Mouse (Mus musculus) lung, embryonic 16.5 days (tissue): Measurements from ENCODE around the gene Plcb3. TPM values are rescaled to one million over a fixed set of nuclear protein-coding genes. Genes with fewer than 3 reads are reported as not detected.
A peak's percentile ranks its signal among the peaks of the same experiment; 100 is the strongest.

ENCODE experiments used
- ATAC-seq: fragments of 200-750 bp; cut with Nextera tagmentation; 2 replicates; pipeline ENCODE4 v1.8.0; 2017; ENCODE audit warnings: low read depth, mild to moderate bottlenecking, moderate library complexity
- H3K27ac ChIP-seq: fragments of 300-500 bp; sonication (generic); 2 replicates; pipeline ENCODE4 v1.5.1; 2014; ENCODE audit warnings: mild to moderate bottlenecking, control low read depth, low read length
- H3K27me3 ChIP-seq: fragments of 300-500 bp; sonication (generic); 2 replicates; pipeline ENCODE4 v1.6.1; 2014; ENCODE audit warnings: low read depth, low read length, mixed read lengths; ENCODE audit not compliant: control insufficient read depth, insufficient read depth
- H3K36me3 ChIP-seq: fragments of 300-500 bp; sonication (generic); 2 replicates; pipeline ENCODE4 v1.6.1; 2014; ENCODE audit warnings: low read length; ENCODE audit not compliant: control insufficient read depth, insufficient read depth
- H3K4me1 ChIP-seq: fragments of 300-500 bp; sonication (generic); replicated peaks from 2 replicates; pipeline ENCODE4 v1.6.1; 2014; ENCODE audit warnings: low read length, mixed read lengths; ENCODE audit not compliant: control insufficient read depth, insufficient read depth
- H3K4me2 ChIP-seq: fragments of 300-500 bp; sonication (generic); 2 replicates; pipeline ENCODE4 v1.6.1; 2014; ENCODE audit warnings: low read depth, low read length, control low read depth
- H3K4me3 ChIP-seq: fragments of 300-500 bp; sonication (generic); 2 replicates; pipeline ENCODE4 v1.5.1; 2014; ENCODE audit warnings: mild to moderate bottlenecking, low read length, control low read depth
- H3K9ac ChIP-seq: fragments of 300-500 bp; sonication (generic); 2 replicates; pipeline ENCODE4 v1.6.1; 2014; ENCODE audit warnings: low read length, control low read depth
- H3K9me3 ChIP-seq: fragments of 300-500 bp; sonication (generic); 2 replicates; pipeline ENCODE4 v1.6.1; 2016; ENCODE audit warnings: low read length; ENCODE audit not compliant: control insufficient read depth
- WGBS: fragments of 180-500 bp; shearing (Covaris S2); extraction: QIAGEN DNeasy Blood & Tissue Kit; methylation state at CpG from one replicate; pipeline ENCODE4 v1.1.7; 2014; 5-methylcytosine and 5-hydroxymethylcytosine counted together
- polyA plus RNA-seq: library from polyadenylated mRNA; unstranded; fragments of >200 nt; fragmentation: Nextera tagmentation; extraction: Ambion mirVana; gene quantifications from 2 replicates; pipeline ENCODE4 v1.2.1, GENCODE M21; 2015

Gene Plcb3
- polyA plus RNA-seq, 1 experiment from 2014 or later = 49.1 TPM

GRCm38 (mm10) chr19:6947742-6948141, 28.5 kb downstream of the Plcb3 start:
- H3K9ac ChIP-seq = no peak overlapping the region
- H3K9me3 ChIP-seq = no peaks in the 10 kb centered on the region
- no peak overlapping the region for H3K27ac ChIP-seq
- no peaks in the 10 kb centered on the region for H3K27me3 ChIP-seq
- WGBS = 51% methylated on average over 4 of the region's 4 CpGs
- H3K36me3 ChIP-seq = no peaks in the 10 kb centered on the region
- H3K4me3 ChIP-seq = no peak overlapping the region
- H3K4me1 ChIP-seq = peaks cover 18% of the 10 kb centered on the region
- no peak overlapping the region for H3K4me2 ChIP-seq
- ATAC-seq = no peak

DNA sequence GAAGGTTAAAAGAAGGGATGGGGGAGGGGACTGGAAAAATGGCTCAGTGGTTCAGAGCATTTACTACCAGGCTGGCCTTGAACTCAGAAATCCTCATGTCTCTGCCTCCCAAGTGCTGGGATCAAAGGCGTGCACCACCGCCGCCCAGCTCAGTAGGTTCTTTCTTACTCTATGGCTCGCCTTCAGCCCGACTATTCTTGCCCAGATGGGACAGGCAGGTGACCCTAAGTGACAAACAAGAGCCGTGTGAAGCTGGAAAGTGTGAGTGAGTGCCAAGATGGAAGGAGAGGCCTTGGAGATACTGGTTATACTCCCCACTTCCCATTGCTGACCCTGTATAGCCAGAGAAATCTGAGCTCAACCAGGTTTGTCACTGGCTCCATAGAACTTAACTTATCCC, 32.6 kb downstream of the Plcb3 start:
- H3K9me3 ChIP-seq = no peaks in the 10 kb centered on the region
- H3K4me3 ChIP-seq = no peak overlapping the region
- peaks cover 14% of the 10 kb centered on the region for H3K4me1 ChIP-seq
- ATAC-seq = no peak
- no peak overlapping the region for H3K4me2 ChIP-seq
- H3K27ac ChIP-seq = no peak overlapping the region
- H3K36me3 ChIP-seq = no peaks in the 10 kb centered on the region
- no peaks in the 10 kb centered on the region for H3K27me3 ChIP-seq
- H3K9ac ChIP-seq = no peak overlapping the region
- WGBS = 94% methylated on average over 6 of the region's 6 CpGs

DNA sequence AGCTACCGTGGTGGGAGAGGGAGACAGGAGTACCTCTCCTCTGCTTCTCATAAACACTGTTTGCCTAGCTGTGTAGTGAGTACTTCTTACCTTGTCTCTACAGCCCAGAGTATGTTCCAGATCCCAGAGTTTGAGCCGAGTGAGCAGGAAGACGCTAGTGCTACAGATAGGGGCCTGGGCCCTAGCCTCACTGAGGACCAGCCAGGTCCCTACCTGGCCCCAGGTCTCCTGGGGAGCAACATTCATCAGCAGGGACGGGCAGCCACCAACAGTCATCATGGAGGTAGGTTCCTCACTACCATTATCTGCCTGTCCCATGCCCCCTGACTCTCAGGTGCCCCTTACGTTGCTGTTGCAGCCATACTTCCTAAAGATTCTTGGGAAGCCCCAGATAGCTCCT, 33.5 kb downstream of the Plcb3 start:
- WGBS = 29% methylated on average over 5 of the region's 5 CpGs
- Histone ChIP-seq H3K4me1 (peaks cover 14% of the 10 kb centered on the region), H3K9ac (peak overlapping the region; percentile 98), H3K4me2 (peak overlapping the region; percentile 99), H3K27me3 (no peaks in the 10 kb centered on the region), H3K36me3 (no peaks in the 10 kb centered on the region), H3K27ac (peak overlapping the region; percentile 98), H3K4me3 (peak overlapping the region; percentile 95), H3K9me3 (no peaks in the 10 kb centered on the region)
- no peak; the same call in 1 of the 2 replicates for ATAC-seq

DNA sequence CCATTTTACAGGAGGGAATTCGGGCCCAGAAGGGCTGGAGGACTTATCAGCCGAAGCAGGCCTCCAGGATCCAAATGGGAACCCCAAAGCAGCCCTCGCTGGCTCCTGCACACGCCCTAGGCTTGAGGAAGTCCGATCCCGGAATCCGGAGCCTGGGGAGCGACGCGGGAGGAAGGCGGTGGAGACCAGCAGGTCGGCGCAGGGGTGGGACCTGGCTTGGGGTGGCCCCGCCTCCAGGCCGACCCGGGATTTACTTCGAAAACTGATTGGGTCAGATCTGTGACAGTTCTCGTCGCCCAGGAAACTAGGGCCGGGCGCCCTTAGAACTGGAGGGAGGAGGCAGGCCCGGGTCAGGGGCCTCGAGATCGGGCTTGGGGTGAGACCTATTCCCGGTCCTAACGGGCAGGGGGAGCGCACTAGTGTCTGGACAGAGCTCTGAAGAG, 34.0 kb downstream of the Plcb3 start, which contains the start of gene Gpr137:
Gpr137 (minus strand) TSS at position 232 of the 443 bp plus-strand sequence.
- H3K27ac ChIP-seq = peak within 1 kb of the TSS; percentile 98
- H3K9me3 ChIP-seq = no peaks in the 10 kb centered on the region
- peak within 1 kb of the TSS; percentile 95 for H3K4me3 ChIP-seq
- no peaks in the 10 kb centered on the region for H3K27me3 ChIP-seq
- ATAC-seq = peak; percentile 93
- WGBS = 0% methylated on average over 27 of the region's 27 CpGs
- H3K9ac ChIP-seq = peak within 1 kb of the TSS; percentile 98
- no peaks in the 10 kb centered on the region for H3K36me3 ChIP-seq
- H3K4me1 ChIP-seq = peaks cover 14% of the 10 kb centered on the region
- peak within 1 kb of the TSS; percentile 99 for H3K4me2 ChIP-seq

DNA sequence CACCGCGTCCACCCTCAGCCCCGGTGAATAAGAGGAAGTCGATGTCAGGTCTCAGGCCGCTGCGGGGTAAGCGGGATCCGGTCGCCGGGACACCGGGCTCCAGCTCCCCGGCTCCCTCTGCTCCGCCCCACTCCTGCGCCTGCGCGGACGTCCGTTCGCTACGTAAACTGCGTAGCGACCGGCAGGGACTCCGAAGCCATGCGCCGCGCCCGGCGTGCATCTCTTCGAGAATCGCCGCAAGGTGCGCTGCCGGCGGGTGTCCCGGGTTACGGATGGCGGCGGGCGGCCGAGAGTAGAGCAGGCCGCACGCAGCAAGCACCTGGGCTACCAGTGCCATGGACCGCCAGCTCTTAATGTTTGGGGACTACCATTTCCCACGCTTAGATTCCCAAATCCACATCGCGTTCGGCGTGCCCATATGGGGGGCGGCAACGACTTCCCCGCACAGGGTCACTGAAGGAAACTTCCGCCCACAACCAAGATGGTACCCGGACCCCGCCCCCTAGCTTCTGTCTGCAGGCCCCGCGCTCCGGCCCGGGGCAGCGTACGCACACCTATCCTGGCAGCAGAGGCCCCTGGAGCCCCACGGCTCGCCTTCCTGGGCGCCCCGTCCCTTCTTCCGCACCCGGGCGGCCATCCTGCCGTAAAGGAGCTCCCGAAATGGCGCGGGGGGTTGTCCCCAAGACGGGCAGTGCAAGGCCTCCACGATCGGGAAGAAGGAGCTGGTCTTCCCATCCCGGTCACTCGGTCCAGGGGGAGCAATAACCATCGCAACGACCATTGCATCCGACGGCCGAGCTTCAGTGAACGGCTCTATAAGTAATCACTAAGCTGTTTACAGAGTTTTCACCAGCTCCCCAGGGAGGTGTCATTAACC, 34.7 kb downstream of the Plcb3 start, which contains the start of gene Bad:
Bad (plus strand) TSS at position 490 of the 877 bp plus-strand sequence.
- H3K36me3 ChIP-seq = no peaks in the 10 kb centered on the region
- under 1% methylated on average over 83 of the region's 83 CpGs for WGBS
- ATAC-seq = peak; percentile 88
- peak within 1 kb of the TSS; percentile 95 for H3K4me3 ChIP-seq
- no peaks in the 10 kb centered on the region for H3K27me3 ChIP-seq
- no peaks in the 10 kb centered on the region for H3K9me3 ChIP-seq
- peak within 1 kb of the TSS; percentile 98 for H3K9ac ChIP-seq
- H3K4me2 ChIP-seq = peak within 1 kb of the TSS; percentile 99
- H3K4me1 ChIP-seq = peaks cover 14% of the 10 kb centered on the region
- peak within 1 kb of the TSS; percentile 98 for H3K27ac ChIP-seq

GRCm38 (mm10) chr19:6940396-6941351, 35.6 kb downstream of the Plcb3 start:
- H3K4me1 ChIP-seq = peaks cover 14% of the 10 kb centered on the region
- peak overlapping the region; percentile 99 for H3K4me2 ChIP-seq
- peak overlapping the region; percentile 59 for H3K27ac ChIP-seq
- 19% methylated on average over 24 of the region's 29 CpGs for WGBS
- no peaks in the 10 kb centered on the region for H3K9me3 ChIP-seq
- H3K9ac ChIP-seq = peak overlapping the region; percentile 98
- no peaks in the 10 kb centered on the region for H3K36me3 ChIP-seq
- ATAC-seq = peak; percentile 2; the same call in 1 of the 2 replicates
- H3K27me3 ChIP-seq = peaks cover 8% of the 10 kb centered on the region
- H3K4me3 ChIP-seq = peak overlapping the region; percentile 95

GRCm38 (mm10) chr19:6939106-6940002, 36.9 kb downstream of the Plcb3 start:
- no peaks in the 10 kb centered on the region for H3K9me3 ChIP-seq
- peak overlapping the region; percentile 23; the same call in 1 of the 2 replicates for H3K9ac ChIP-seq
- peaks cover 18% of the 10 kb centered on the region for H3K27me3 ChIP-seq
- WGBS = 86% methylated on average over 20 of the region's 20 CpGs
- H3K4me3 ChIP-seq = no peak overlapping the region
- ATAC-seq = no peak
- no peaks in the 10 kb centered on the region for H3K36me3 ChIP-seq
- no peak overlapping the region for H3K4me2 ChIP-seq
- peaks cover 14% of the 10 kb centered on the region for H3K4me1 ChIP-seq
- H3K27ac ChIP-seq = no peak overlapping the region
